Mouse (Mus musculus): ENCODE measurements around the gene Abr.

Gene Abr

DNA sequence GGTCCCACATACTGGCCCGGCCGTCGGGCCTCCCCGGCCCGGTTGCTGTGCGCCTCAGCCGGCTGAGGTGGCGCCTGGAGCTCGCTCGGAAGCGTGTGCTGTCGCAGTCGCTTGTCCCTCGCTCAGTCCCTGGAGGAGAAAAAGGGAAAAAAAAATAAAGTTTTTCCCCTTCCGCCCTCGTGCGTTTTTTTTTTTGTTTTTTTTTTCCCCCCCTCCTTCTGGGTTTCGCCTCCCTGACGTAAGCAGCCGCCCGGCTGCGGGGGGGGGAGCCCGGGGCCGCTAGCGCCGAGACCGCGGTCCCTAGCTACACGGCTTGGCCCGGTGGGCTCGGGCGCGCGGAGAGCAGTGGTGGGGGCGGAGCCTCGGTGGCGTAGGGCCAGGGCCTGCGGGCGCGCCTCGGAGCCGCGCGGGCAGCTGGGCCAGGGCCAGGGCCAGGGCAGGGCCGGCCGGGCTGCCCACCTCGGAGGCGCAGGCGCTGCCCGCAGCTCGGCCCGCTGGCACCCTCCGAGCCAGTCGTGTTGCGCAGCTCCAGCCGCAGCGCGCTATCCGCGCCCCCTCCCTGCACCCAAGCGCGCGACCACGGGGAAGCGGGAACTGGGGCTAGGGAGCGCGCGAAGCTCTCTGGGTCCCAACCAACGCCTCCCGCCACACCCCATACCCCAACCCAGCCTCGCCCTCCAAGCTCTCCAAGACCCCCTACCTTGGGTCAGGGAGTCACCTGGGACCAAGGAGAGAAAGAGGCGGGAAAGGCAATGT, 1.3 kb upstream of the Abr start:
- DNase-seq (ENCODE audit: low read depth), result peak; percentile 36

DNA sequence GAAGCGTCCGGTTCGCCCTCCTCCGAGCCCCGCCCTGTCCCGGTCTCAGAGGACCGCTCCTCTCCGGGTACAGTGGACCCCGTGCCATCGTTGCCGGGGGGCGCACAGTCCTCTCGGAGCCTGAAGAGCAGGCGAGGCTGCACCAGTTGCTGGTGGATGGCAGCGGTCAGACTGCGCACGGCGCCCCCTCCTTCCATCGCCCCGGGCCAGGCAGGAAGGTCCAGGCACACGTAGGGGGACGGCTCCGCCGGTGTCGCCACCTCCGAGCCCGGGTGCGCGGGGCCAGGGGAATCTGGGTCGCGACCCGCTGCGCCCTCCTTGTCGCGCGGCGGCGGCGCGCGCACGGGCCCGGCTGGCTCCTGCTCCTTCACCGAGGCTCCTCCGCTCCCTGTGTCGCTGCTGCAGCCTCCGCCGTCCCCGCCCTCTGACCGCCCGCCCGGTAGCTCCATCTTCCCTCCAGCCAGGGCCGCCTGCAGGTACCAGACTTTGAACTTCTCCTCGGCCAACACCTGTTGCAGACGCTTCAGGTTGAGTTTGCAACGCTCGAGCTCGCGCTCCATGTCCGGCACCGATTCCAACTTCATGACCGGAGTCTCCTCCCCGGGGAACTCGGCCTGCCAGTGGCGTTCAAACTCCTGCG, 572 bp upstream of the Abr start:
- peak; percentile 33 for DNase-seq (ENCODE audit: low read depth)

DNA sequence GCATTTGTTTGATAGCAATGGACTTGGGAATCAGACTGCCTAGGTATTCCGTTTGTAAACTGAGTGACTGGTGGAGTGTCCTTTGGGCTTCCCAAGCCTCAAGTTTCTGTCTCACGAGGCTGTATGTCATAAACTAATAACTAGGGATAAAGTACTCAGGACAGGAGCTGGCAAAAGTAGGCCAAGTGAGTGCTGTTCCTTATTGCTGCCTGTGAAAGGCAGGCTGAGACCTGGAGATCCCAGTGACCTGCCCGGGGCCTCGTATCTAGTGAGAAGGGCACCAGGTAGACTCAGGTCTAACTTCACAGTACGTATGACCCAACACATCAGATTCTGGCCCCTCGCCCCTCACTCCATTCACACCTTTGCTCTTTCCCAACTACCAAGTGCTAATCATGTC, 4.0 kb downstream of the Abr start:
- DNase-seq (ENCODE audit: low read depth), result no peak

DNA sequence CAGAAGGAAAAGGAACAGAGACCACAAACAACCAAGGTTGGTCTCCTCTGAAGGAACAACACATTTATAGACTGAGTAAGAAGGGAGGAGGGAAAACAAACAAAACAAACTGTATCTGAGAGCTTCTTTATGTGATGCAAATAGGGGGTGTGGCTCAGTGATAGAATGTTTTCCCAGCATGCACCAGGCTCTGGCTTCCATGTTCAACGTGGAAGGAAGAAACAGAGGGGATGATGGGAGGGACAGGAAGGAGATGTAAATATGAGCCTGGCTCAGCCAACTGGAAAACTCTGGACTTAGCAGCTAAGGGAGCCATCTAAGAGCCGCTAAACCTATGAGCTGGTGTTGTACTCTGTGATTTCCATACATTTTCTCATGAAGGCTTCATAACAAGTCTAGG, 7.9 kb downstream of the Abr start:
- DNase-seq (ENCODE audit: low read depth), result no peak

DNA sequence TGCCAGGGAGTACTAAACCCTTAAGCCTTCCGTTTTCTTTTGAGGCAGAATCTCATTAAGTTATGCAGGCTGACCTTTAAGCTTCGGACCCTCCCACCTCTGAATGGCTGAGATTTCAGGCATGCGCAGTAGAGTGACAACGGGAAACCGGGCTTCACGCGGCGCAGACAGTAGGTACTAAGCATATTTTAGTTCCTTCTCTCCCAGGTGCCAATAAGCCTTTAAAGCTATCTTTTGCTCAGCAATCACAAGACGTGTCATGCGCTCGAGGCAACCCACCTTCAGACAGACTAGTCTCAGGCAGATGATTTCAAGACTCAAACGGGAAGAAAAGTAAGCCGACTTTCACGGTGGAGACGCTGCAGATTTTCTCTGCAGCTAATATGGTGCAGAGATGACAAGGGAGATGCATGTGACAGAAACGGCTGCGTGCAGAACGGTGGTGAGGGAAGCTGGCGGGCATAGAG, 9.4 kb downstream of the Abr start:
- peak; percentile 26 for DNase-seq (ENCODE audit: low read depth)

DNA sequence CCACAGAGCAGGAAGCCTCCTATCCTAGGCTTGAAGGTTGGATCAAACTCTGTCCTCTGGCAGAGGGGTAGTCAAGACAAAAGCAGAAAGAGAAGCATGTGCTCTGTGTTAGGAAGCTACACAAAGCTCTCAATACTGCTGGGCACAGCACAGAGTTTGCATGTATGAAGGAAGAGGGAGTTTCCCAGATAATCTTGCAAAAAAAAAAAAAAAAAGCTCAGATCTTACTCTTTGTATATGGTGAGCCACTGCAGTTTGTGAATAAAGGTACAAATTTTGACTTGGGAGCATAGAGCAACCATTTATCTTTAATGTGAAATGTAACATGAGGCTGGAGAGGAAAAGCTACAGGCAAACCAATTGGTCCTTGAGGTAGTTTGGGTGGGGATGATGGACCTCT, 11.2 kb downstream of the Abr start:
- DNase-seq (ENCODE audit: low read depth), result no peak

DNA sequence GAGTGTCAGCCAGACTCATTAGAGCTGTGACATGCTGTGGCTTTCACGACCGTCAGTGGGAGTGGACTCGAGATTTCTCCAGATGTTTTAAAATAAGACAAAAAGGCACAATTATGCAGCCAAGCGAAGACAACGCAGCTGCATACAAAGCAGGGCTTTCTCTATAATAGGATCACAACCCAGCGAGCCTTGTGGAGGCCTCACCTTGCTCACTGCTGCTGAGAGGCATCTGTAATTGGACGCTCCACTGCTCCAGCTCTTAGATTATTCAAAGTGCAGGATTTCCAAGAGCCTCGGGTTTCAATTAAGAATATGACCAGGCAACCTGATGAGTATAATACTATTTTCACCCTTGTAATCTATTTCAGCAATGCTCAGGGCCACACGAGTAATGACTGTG, 15.6 kb downstream of the Abr start:
- no peak for DNase-seq (ENCODE audit: low read depth)

DNA sequence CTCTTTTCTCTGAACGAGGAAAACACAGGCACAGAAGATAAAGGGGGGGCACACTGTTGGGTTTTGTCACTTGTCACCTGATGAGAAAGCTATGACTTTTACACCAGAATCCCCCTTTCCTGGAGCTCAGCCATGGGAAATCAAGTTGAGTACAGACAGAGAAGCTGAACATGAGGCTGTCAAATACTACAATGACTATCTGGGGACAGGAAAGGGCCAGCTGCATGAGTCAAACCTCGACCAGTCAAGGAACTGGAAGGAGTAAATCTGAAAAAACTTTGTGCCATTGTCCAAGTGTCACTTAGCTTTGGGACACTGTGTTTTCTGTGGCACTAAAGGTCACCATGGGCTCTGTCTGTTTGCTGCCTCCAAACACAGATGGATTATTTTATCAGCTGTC, 22.9 kb downstream of the Abr start:
- no peak for DNase-seq (ENCODE audit: low read depth)

DNA sequence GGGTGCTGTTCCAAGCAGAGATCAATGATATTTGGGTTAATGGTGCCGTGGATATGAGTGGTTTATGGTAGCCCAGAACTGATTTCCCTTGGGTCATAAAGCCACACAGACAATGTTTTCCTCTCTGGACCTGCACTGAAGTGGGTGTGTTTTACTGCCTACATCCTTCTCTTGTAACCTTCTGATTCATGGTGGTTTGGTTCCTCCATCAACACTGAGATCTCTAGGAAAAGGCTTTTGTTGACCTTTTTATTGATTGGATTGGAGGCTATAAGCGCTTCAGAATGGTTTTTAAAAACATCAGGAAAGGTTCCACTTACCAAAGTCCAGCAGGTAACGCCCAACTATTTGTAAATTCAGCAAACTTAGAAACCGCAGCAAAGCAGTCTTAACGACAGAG, 23.4 kb downstream of the Abr start:
- no peak for DNase-seq (ENCODE audit: low read depth)

DNA sequence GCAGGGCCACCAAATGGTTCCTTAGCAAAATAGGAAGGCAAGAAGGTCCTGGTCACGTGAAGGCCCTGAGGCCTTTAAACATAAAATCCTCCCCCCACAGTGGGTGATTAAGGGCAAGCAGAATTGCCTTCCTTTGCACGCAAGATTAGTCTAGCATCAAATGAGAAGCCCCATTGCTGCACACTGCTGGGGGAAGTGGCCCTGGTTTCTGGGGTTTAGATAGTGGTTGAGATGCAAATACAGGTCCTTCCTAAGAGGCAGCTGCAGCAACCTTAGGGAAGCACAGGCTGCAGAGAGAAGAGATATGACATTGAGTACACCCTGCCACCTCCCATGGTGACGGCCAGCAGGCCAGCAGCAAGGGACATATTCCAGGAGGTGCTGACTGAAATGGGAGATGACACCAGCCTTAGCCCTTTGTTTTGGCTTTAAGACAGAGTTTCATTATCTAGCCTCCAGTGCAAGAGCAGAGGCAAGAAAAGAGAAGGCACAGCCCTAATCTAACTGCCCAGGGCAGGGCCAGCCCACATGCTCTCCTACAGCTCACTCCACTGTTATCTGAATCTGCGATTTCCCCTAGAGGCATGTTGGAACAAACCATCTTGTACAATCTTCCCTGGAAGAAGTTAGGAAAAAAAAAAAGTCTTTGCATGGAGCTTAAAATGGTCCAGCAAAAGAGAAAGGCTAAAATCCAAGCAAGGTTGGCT, 28.3 kb downstream of the Abr start:
- no peak for DNase-seq (ENCODE audit: low read depth)

DNA sequence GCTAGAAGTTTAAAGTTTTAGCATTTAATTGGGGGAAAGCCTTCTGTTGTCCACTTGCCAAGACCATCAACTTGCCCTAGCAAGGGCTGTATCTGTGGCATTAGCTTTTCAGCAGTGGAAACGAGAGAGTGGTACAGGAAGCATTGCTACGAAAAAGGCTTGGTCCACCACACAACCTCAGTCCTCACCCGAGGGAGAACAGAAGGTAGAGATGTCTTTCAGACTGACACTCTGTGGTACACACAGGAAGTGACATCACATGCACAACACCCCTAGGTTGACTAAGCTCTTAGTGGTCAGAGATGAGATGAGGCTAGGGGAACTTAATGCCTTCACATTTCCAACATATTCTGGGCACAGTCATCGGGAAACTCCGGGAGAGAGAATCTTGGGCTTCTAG, 32.4 kb downstream of the Abr start:
- peak; percentile 52 for DNase-seq (ENCODE audit: low read depth)

DNA sequence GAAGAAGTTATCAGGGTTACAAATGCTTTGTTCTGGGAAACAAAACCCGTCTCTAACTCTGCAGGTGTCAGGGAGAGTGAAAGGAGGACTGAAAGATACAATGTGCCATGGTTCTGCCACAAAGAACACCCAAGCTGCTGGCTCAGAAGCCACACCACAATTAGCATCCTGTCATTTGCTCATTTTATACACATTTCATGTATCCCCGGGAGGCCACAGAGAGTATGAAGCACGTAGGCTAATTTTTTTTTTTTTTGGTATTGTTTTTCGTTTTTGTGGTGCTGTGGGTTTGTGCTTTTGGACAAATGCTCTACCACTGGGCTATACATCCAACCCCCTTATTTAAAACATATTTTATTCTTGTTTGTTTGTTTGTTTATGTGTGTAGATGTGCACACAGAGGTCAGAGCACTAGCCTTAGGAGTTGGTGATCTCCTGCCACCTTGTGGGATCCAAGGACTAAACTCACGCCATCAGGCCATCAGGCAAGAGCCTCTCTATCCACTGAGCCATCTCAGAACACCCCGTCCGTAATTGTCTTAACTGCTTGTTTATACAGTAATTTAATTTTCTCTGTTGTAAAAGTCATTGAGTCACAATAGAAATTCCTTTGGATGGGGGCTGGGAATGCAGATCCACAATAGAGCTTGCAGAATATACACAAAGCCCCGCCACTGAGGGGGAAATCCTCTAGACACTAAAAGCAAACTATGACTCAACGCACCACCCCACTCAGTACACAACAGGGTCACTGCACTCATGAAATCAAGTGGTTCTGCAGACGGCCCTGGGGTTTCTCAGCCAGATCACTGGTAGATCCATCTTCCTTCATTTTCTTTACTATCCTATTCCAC, 33.3 kb downstream of the Abr start:
- DNase-seq (ENCODE audit: low read depth), result peak; percentile 48

DNA sequence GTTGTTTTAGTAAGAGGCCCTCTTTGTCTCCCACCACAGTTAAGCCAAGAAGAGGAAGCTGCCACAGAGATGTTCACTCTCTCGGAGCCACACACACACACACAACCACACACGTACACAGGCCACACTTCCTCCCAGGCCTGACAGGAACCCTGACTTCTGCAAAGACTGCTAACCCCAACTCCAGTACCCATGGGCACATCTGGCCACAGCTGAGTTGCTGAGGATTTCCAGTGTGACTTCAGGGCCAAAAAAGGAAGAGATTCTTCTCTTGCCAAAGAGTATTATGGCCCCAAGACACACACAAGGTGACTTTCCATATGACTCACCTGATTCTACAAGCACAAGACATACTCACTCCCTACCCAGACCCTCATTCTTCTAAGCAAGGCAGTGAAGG, 34.1 kb downstream of the Abr start:
- peak; percentile 47 for DNase-seq (ENCODE audit: low read depth)

DNA sequence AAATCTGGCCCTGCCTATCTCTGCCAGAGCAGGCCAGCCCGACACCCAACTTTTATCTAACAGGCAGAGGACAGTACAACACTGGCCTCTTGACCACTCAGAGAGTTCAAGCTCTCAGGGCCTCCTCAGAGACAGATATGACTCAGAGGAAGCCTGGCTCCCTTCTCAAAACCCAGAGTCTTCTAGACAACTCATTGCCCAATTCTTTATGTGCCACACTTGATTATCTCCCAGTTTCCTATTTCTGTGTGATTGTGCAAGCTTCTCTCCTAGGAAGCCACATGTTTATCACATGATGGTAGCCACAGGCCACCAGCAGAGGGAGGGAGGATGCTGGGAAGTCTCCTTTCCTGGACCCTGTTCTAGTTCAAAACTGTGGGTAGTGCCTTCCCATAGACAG, 34.8 kb downstream of the Abr start:
- no peak for DNase-seq (ENCODE audit: low read depth)

DNA sequence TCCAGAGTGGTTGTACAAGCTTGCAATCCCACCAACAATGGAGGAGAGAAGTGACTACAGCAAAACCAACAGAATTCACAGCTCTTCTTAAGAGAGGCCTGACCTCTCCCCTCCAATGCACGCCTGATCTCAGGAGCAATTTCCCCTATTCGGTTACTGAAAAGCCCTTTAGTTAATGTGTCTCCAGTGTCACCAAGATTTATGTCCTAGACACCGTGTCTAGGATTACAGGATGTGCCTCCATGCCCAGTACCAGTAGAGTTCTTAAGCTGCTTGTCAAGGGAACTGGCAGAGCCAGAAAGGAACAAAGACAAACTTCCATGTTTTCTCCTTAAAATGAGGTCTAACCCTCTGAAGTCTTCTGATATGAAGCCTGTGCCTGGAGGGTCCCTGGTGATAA, 36.0 kb downstream of the Abr start:
- no peak for DNase-seq (ENCODE audit: low read depth)

DNA sequence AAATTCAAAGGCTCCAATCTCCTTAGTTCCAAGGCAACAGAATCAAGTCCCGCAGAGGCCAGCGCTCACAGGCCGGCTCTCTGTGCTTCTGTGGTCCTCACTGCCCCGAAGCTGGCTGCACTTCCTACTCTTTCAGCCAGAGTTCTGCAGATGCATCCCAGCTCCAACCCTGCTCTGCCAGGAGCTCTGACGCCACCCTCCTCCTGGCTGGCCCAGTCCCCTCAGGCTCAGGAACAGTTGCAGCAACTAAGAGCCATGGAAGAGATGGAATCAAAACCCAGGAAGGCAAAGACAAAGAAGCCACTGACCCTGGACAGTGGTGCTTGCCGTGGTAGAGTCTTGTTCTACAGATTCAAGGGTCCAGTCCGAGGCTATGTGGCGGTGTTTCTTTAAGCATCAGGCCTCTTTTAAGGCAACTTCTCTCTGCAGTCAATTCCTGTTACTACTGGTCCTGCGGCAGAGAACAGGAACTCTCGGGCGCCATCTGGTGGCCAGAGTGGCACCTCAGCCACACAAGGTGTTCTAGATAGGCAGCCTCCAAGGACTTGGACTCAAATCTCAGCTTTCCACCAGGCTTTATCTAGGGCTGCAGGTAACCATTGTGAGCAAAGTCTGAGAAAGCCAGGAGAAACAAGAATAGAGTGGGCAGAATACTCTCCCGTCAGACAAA, 44.4 kb downstream of the Abr start:
- DNase-seq (ENCODE audit: low read depth), result peak; percentile 89

DNA sequence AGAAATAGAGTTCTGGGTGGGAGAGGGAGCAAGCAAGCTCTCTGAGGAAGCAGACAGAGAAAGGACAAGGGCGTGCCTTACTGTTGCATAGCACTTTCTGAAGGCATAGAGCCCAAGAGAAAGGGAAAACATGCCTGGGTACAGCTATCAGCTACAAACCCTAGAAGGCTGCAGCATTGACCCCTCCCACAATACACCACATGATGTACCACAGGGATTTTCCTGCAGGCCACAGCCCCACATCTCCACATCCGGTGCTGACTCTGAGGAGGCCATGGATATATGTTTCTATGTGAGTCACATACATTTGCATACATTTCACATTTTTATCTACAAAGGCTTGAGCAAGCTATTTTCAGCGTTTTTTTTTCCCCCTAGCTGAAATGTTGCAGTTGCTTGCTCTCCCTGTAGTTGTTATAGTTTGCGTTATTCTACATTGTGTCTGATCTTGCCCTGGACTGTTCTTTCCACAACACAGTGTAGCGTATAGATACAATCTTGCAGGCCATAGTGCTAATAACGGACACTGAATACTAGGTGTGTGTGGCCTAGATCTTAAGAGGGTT, 49.2 kb downstream of the Abr start:
- peak; percentile 74 for DNase-seq (ENCODE audit: low read depth)

DNA sequence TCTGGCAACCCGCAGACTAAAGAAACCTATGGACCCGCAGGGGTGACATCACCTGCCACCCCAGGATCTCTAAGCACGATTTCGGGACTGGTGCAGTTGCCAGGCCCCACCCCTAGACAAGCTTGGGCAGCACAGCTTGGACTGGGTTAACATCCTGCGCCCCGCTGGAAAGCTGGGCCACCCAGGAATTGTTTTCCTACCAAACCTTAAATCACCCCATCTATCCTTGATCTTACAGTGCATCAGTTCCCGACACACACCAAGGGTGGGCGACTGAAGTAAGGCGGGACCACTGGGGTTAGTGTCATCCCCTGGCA, 50.5 kb downstream of the Abr start:
- DNase-seq (ENCODE audit: low read depth), result peak; percentile 27

DNA sequence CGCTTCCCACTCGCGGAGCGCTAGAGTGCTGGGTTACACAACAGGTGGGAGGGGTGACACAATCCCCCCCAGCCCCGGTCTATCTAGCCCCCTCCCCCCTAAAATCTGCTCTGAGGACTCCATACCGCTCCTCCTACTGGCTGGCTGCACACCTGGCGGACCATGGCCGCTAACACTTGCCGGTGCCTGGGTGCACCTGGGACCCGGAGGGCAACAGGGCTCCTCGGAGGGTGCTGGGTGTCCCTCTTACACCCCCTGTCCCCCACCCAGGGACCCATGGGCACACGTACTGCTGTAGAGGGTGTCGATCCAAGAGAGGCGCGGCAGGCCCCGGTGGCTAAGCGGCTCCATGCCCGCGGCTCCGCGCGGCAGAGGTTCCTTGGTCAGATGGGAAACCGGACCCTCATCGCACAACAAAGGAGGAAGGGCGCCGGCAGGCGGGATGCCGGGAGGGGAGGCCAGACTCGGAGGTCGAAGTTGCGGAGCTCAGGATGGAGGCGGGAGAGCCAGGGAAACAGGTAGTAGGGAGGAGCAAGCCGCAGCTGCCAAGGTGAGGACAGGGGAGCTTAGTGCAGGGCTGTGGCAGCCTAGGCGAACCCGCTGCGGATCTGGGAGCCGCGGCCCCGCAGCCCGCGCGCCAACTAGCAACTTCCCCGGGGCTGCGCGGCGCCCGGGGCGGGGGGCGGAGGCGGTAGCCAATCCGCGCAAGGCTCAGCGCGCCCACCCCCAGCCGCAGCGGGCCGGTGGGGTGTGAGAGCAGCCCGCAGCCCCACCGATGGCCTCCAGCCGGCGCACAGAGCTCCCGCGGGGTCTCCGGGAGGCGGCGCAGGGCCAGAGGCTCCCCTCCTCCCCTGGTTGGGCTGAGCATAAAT, 51.1 kb downstream of the Abr start:
- DNase-seq (ENCODE audit: low read depth), result no peak

DNA sequence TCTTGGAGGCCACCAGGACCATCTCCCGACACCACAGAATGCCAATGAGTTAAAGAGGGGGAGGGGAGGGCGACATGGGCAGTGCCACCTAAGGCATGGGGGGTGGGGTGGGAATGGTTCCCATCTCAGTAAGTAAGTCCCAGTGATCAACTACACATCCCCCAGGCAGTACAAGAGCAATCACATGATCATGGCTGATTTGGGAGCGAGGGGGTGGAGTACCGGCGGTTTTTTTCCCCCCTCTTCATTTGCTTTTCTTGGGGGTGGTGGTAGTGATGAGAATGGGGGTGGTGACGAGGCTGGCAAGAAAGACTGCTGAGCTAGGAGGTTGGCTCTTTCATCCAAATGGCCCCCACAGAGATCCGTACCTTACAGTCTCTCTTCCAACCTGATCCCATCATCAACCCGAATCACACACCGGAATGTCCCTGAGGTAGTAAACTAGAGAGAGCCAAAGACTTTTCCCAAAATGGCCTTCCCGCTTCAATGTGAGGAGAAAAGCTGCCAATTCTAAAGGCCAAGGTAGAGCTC, 51.8 kb downstream of the Abr start:
- no peak for DNase-seq (ENCODE audit: low read depth)

Measured in induced T-regulatory cell, adult 2 months (primary cell).